Mouse (Mus musculus) limb, embryonic 12.5 days (tissue): ENCODE measurements around the gene Trim11. TPM values are rescaled to one million over a fixed set of nuclear protein-coding genes. Genes with fewer than 3 reads are reported as not detected.

Source experiments
- ATAC-seq: fragments of 200-750 bp; cut with Nextera tagmentation; 2 replicates; pipeline ENCODE4 v1.8.0; 2017; ENCODE audit warnings: low read depth, moderate TSS enrichment; ENCODE audit not compliant: insufficient number of reproducible peaks, insufficient read depth, low FRiP score, low TSS enrichment
- H3K27ac ChIP-seq: fragments of 300-500 bp; sonication (generic); 2 replicates; pipeline ENCODE4 v1.5.1; 2016; ENCODE audit warnings: mild to moderate bottlenecking, moderate library complexity
- H3K27me3 ChIP-seq: fragments of 300-500 bp; sonication (generic); 2 replicates; pipeline ENCODE4 v1.6.1; 2016; ENCODE audit warnings: mild to moderate bottlenecking, moderate library complexity
- H3K36me3 ChIP-seq: fragments of 300-500 bp; sonication (generic); 2 replicates; pipeline ENCODE4 v1.6.1; 2016; ENCODE audit warnings: mild to moderate bottlenecking, moderate library complexity
- H3K4me1 ChIP-seq: fragments of 300-500 bp; sonication (generic); replicated peaks from 2 replicates; pipeline ENCODE4 v1.6.1; 2016
- H3K4me2 ChIP-seq: fragments of 300-500 bp; sonication (generic); 2 replicates; pipeline ENCODE4 v1.6.1; 2016; ENCODE audit warnings: mild to moderate bottlenecking, moderate library complexity
- H3K4me3 ChIP-seq: fragments of 300-500 bp; sonication (generic); replicated peaks from 2 replicates; pipeline ENCODE4 v1.5.1; 2016; ENCODE audit warnings: mild to moderate bottlenecking
- H3K9ac ChIP-seq: fragments of 300-500 bp; sonication (generic); replicated peaks from 2 replicates; pipeline ENCODE4 v1.6.1; 2016; ENCODE audit warnings: mild to moderate bottlenecking, moderate library complexity
- H3K9me3 ChIP-seq: fragments of 300-500 bp; sonication (generic); 2 replicates; pipeline ENCODE4 v1.6.1; 2016; ENCODE audit warnings: mild to moderate bottlenecking, moderate library complexity
- WGBS: fragments of 180-500 bp; shearing (Covaris S2); methylation state at CpG from one replicate; pipeline ENCODE4 v1.1.7; 2016; 5-methylcytosine and 5-hydroxymethylcytosine counted together
- polyA plus RNA-seq: library from polyadenylated mRNA; unstranded; fragments of >200 nt; fragmentation: Nextera tagmentation; extraction: Ambion mirVana; gene quantifications from 2 replicates; pipeline ENCODE4 v1.2.1, GENCODE M21; 2016

The Trim11 gene
- polyA plus RNA-seq, 1 experiment from 2014 or later: 22.4 TPM

- peaks cover 19% of the 10 kb centered on the region for H3K36me3 ChIP-seq
- ATAC-seq: 0 out of 2 replicates have a peak, but pooled peaks have one; percentile 18
- no peaks in the 10 kb centered on the region for H3K9me3 ChIP-seq
- 1% methylated on average over 34 of the region's 35 CpGs for WGBS
- H3K27me3 ChIP-seq: peaks cover 43% of the 10 kb centered on the region
- peak overlapping the region; percentile 40 for H3K4me3 ChIP-seq
- H3K27ac ChIP-seq: no peak overlapping the region
- peak overlapping the region; percentile 66 for H3K4me2 ChIP-seq
- H3K9ac ChIP-seq: no peak overlapping the region; the same call in 1 of the 2 replicates
- peaks cover 11% of the 10 kb centered on the region for H3K4me1 ChIP-seq
Observed at GRCm38 (mm10) chr11:58994337-58994826, 16.5 kb downstream of the Trim11 start.

- WGBS: 76% methylated on average over 9 of the region's 9 CpGs
- Histone ChIP-seq H3K4me1 (peaks cover 11% of the 10 kb centered on the region), H3K4me2 (peak overlapping the region; percentile 66; the same call in 1 of the 2 replicates), H3K9me3 (no peaks in the 10 kb centered on the region), H3K27ac (no peak overlapping the region), H3K27me3 (peaks cover 43% of the 10 kb centered on the region), H3K4me3 (peak overlapping the region; percentile 40), H3K36me3 (peaks cover 10% of the 10 kb centered on the region; the same call in 1 of the 2 replicates), H3K9ac (no peak overlapping the region)
- no peak for ATAC-seq
Observed at GRCm38 (mm10) chr11:58995061-58995806, 17.3 kb downstream of the Trim11 start.

GRCm38 (mm10) chr11:58995807-58996370, 18.0 kb downstream of the Trim11 start:
- WGBS: 52% methylated on average over 12 of the region's 12 CpGs
- Histone ChIP-seq H3K27me3 (peaks cover 47% of the 10 kb centered on the region), H3K27ac (no peak overlapping the region), H3K9ac (no peak overlapping the region), H3K9me3 (no peaks in the 10 kb centered on the region), H3K4me3 (no peak overlapping the region), H3K36me3 (peaks cover 4% of the 10 kb centered on the region; the same call in 1 of the 2 replicates), H3K4me1 (peaks cover 11% of the 10 kb centered on the region), H3K4me2 (no peak overlapping the region)
- no peak for ATAC-seq

- Histone ChIP-seq H3K4me3 (no peak overlapping the region), H3K4me1 (peaks cover 11% of the 10 kb centered on the region), H3K4me2 (no peak overlapping the region), H3K36me3 (no peaks in the 10 kb centered on the region), H3K27me3 (peaks cover 42% of the 10 kb centered on the region), H3K27ac (no peak overlapping the region), H3K9ac (no peak overlapping the region), H3K9me3 (no peaks in the 10 kb centered on the region)
- WGBS: 78% methylated on average over 5 of the region's 5 CpGs
- no peak for ATAC-seq
Observed at GRCm38 (mm10) chr11:58997541-58997940, 19.6 kb downstream of the Trim11 start.

- no peak overlapping the region for H3K4me3 ChIP-seq
- H3K36me3 ChIP-seq: no peaks in the 10 kb centered on the region
- no peak overlapping the region for H3K4me2 ChIP-seq
- WGBS: 52% methylated on average over 11 of the region's 11 CpGs
- ATAC-seq: no peak
- no peak overlapping the region for H3K27ac ChIP-seq
- peaks cover 8% of the 10 kb centered on the region for H3K4me1 ChIP-seq
- no peak overlapping the region for H3K9ac ChIP-seq
- peaks cover 26% of the 10 kb centered on the region for H3K27me3 ChIP-seq
- no peaks in the 10 kb centered on the region for H3K9me3 ChIP-seq
Observed at GRCm38 (mm10) chr11:58999158-58999557, 21.3 kb downstream of the Trim11 start.

- H3K36me3 ChIP-seq: no peaks in the 10 kb centered on the region
- H3K4me2 ChIP-seq: no peak overlapping the region
- H3K9ac ChIP-seq: no peak overlapping the region
- no peaks in the 10 kb centered on the region for H3K9me3 ChIP-seq
- H3K4me3 ChIP-seq: no peak overlapping the region
- 74% methylated on average over 6 of the region's 6 CpGs for WGBS
- H3K27me3 ChIP-seq: peaks cover 19% of the 10 kb centered on the region
- no peak for ATAC-seq
- no peak overlapping the region for H3K27ac ChIP-seq
- peaks cover 1% of the 10 kb centered on the region; the same call in 1 of the 2 replicates for H3K4me1 ChIP-seq
Observed at GRCm38 (mm10) chr11:58999830-59000229, 21.9 kb downstream of the Trim11 start.

GRCm38 (mm10) chr11:59000635-59001034, 22.7 kb downstream of the Trim11 start:
- 92% methylated on average over 21 of the region's 21 CpGs for WGBS
- H3K36me3 ChIP-seq: no peaks in the 10 kb centered on the region

GRCm38 (mm10) chr11:59002327-59003079, 24.6 kb downstream of the Trim11 start:
- Histone ChIP-seq H3K4me2 (no peak overlapping the region), H3K4me1 (no peaks in the 10 kb centered on the region)

More at GRCm38 (mm10) chr11:59000635-59001034, 22.7 kb downstream of the Trim11 start:
- Histone ChIP-seq H3K4me3 (no peak overlapping the region), H3K4me1 (no peaks in the 10 kb centered on the region), H3K9me3 (no peaks in the 10 kb centered on the region), H3K27ac (no peak overlapping the region), H3K4me2 (no peak overlapping the region), H3K27me3 (peaks cover 11% of the 10 kb centered on the region), H3K9ac (no peak overlapping the region)
- ATAC-seq: no peak

GRCm38 (mm10) chr11:59015052-59015451, 37.2 kb downstream of the Trim11 start:
- no peak overlapping the region for H3K9ac ChIP-seq
- no peak overlapping the region for H3K4me2 ChIP-seq
- H3K4me3 ChIP-seq: no peak overlapping the region
- 40% methylated on average over 9 of the region's 9 CpGs for WGBS
- H3K9me3 ChIP-seq: no peaks in the 10 kb centered on the region
- no peaks in the 10 kb centered on the region for H3K27me3 ChIP-seq
- no peaks in the 10 kb centered on the region for H3K4me1 ChIP-seq
- no peak for ATAC-seq
- no peak overlapping the region for H3K27ac ChIP-seq
- no peaks in the 10 kb centered on the region for H3K36me3 ChIP-seq

More at GRCm38 (mm10) chr11:59002327-59003079, 24.6 kb downstream of the Trim11 start:
- Histone ChIP-seq H3K27ac (no peak overlapping the region), H3K27me3 (peaks cover 4% of the 10 kb centered on the region; the same call in 1 of the 2 replicates), H3K4me3 (no peak overlapping the region), H3K36me3 (no peaks in the 10 kb centered on the region), H3K9me3 (no peaks in the 10 kb centered on the region), H3K9ac (no peak overlapping the region)
- no peak for ATAC-seq
- WGBS: 74% methylated on average over 7 of the region's 7 CpGs

- Histone ChIP-seq H3K27me3 (no peaks in the 10 kb centered on the region), H3K4me1 (no peaks in the 10 kb centered on the region), H3K27ac (no peak overlapping the region), H3K9ac (no peak overlapping the region), H3K9me3 (no peaks in the 10 kb centered on the region), H3K4me2 (no peak overlapping the region), H3K36me3 (no peaks in the 10 kb centered on the region), H3K4me3 (no peak overlapping the region)
- 61% methylated on average over 6 of the region's 6 CpGs for WGBS
- ATAC-seq: no peak
Observed at GRCm38 (mm10) chr11:59026411-59026810, 48.5 kb downstream of the Trim11 start.

- no peak overlapping the region for H3K4me3 ChIP-seq
- no peak for ATAC-seq
- no peak overlapping the region for H3K27ac ChIP-seq
- no peaks in the 10 kb centered on the region for H3K27me3 ChIP-seq
- H3K4me1 ChIP-seq: no peaks in the 10 kb centered on the region
- no peak overlapping the region for H3K9ac ChIP-seq
- H3K36me3 ChIP-seq: no peaks in the 10 kb centered on the region
- no peaks in the 10 kb centered on the region for H3K9me3 ChIP-seq
- 89% methylated on average over 13 of the region's 13 CpGs for WGBS
- no peak overlapping the region for H3K4me2 ChIP-seq
Observed at GRCm38 (mm10) chr11:59029003-59029402, 51.1 kb downstream of the Trim11 start.
